Mouse (Mus musculus): ENCODE measurements at regions not wholly inside any gene's neighbourhood (a gene's known extent, or its start where the extent isn't known, plus 50 kb on each side); places are given as distances from the start of the nearest gene placed in this dataset.

GRCm38 (mm10) chr6:15644311-15644710 is 76.2 kb upstream of the Mdfic start:
- Histone ChIP-seq H3K4me3 (replicated peaks in 1 of 3; ENCODE audit: low read depth in 2 of 3, low read length in 2 of 3, poor library complexity in 1 of 3) (no peak overlapping the region), H3K36me3 (replicated peaks in 1 of 2; ENCODE audit: control insufficient read depth in 1 of 2, insufficient read depth in 1 of 2, low read length in 1 of 2) (no peaks in the 10 kb centered on the region), H3K79me2 (replicated peaks; ENCODE audit: control insufficient read depth, extremely low read depth, insufficient read depth, poor library complexity, severe bottlenecking) (no peaks in the 10 kb centered on the region), H3K9ac (ENCODE audit: insufficient read depth, low read depth) (no peak overlapping the region), H3K4me2 (ENCODE audit: insufficient read depth, low read depth, poor library complexity, severe bottlenecking) (no peak overlapping the region), H3K4me1 (ENCODE audit: control insufficient read depth in 1 of 2, insufficient read depth in 2 of 2) (peaks cover 0 to 6% of the 10 kb centered on the region in 2 experiments; a peak in 1 of 4 replicates), H3K27ac (ENCODE audit: insufficient read depth, low read depth) (no peak overlapping the region), H3K27me3 (replicated peaks) (no peaks in the 10 kb centered on the region), H3K9me3 (replicated peaks; ENCODE audit: low read length) (peaks cover 1% of the 10 kb centered on the region)
- in situ Hi-C loops (cut with MboI; ENCODE audit: low pct_ligation_motif_present, low pct_unique_long_range_greater_than_20kb, low sequenced_read_pairs) (no loop called here), dilution Hi-C loops (cut with MboI; ENCODE audit: extremely low pct_ligation_motif_present, extremely low pct_unique_long_range_greater_than_20kb, low sequenced_read_pairs) (no loop called here)
- TF ChIP-seq MXI1 (IDR thresholded peaks at IDR 0.05; ENCODE audit: low read depth, low read length), result no peak
- TF ChIP-seq JUN (IDR thresholded peaks at IDR 0.05; ENCODE audit: insufficient read depth, low read depth, low read length), result peak; percentile 49
- TF ChIP-seq IRF4 (IDR thresholded peaks at IDR 0.05; ENCODE audit: low read depth, low read length), result peak; percentile 84
- TF ChIP-seq CTCF (conservative IDR thresholded peaks at IDR 0.05 in 1 of 2, IDR thresholded peaks at IDR 0.05 in 1 of 2; ENCODE audit: low read depth in 2 of 2, low read length in 2 of 2), result no peak
- TF ChIP-seq NRF1 (IDR thresholded peaks at IDR 0.05; ENCODE audit: low read depth, low read length), result no peak
- TF ChIP-seq ZKSCAN1 (IDR thresholded peaks at IDR 0.05; ENCODE audit: borderline replicate concordance, low read depth, low read length), result no peak
- TF ChIP-seq JUND (conservative IDR thresholded peaks at IDR 0.05; ENCODE audit: low read depth, low read length), result peak; percentile 75
- TF ChIP-seq BHLHE40 (IDR thresholded peaks at IDR 0.05; ENCODE audit: low read depth, low read length), result no peak
- TF ChIP-seq MYC (IDR thresholded peaks at IDR 0.05; ENCODE audit: low read depth, low read length), result no peak
- no peak for TF ChIP-seq ZNF384 (IDR thresholded peaks at IDR 0.05; ENCODE audit: low read depth, low read length)
- TF ChIP-seq RAD21 (IDR thresholded peaks at IDR 0.05; ENCODE audit: low read depth, low read length), result no peak
- TF ChIP-seq POLR2A (IDR thresholded peaks at IDR 0.05; ENCODE audit: low read depth, low read length), result no peak
- TF ChIP-seq TCF12 (IDR thresholded peaks at IDR 0.05; ENCODE audit: low read depth, low read length), result no peak
- no peak for TF ChIP-seq ELF1 (IDR thresholded peaks at IDR 0.05; ENCODE audit: low read depth, low read length)
- TF ChIP-seq MAFK (IDR thresholded peaks at IDR 0.05; ENCODE audit: insufficient replicate concordance, low read length), result peak; percentile 68
- TF ChIP-seq HCFC1 (IDR thresholded peaks at IDR 0.05; ENCODE audit: low read depth, low read length), result no peak
- TF ChIP-seq NELFE (IDR thresholded peaks at IDR 0.05; ENCODE audit: low read depth, low read length), result no peak
- TF ChIP-seq MEF2A (IDR thresholded peaks at IDR 0.05; ENCODE audit: borderline replicate concordance, low read depth, low read length), result peak; percentile 28; the same call in 1 of the 2 replicates
- no peak for TF ChIP-seq USF1 (IDR thresholded peaks at IDR 0.05; ENCODE audit: low read depth, low read length)
- TF ChIP-seq KAT2A (IDR thresholded peaks at IDR 0.05; ENCODE audit: insufficient replicate concordance, low read length), result no peak
- no peak for TF ChIP-seq RCOR1 (conservative IDR thresholded peaks at IDR 0.05; ENCODE audit: low read depth, low read length)
- TF ChIP-seq EP300 (IDR thresholded peaks at IDR 0.05; ENCODE audit: low read length), result peak; percentile 74; the same call in 1 of the 2 replicates
- DNase-seq (ENCODE audit: extremely low read depth), result no peak

- no peaks in the 10 kb centered on the region for H3K79me2 ChIP-seq (replicated peaks; ENCODE audit: control insufficient read depth, extremely low read depth, insufficient read depth, poor library complexity, severe bottlenecking)
- no peaks in the 10 kb centered on the region for H3K36me3 ChIP-seq (replicated peaks in 1 of 2; ENCODE audit: control insufficient read depth in 1 of 2, insufficient read depth in 1 of 2, low read length in 1 of 2)
- H3K27ac ChIP-seq (ENCODE audit: insufficient read depth, low read depth), result no peak overlapping the region
- no peak overlapping the region for H3K4me3 ChIP-seq (replicated peaks in 1 of 3; ENCODE audit: low read depth in 2 of 3, low read length in 2 of 3, poor library complexity in 1 of 3)
- no peak overlapping the region for H3K4me2 ChIP-seq (ENCODE audit: insufficient read depth, low read depth, poor library complexity, severe bottlenecking)
- H3K9me3 ChIP-seq (replicated peaks; ENCODE audit: low read length), result peaks cover 3% of the 10 kb centered on the region
- no peak for DNase-seq (ENCODE audit: extremely low read depth)
- dilution Hi-C loops (cut with MboI; ENCODE audit: extremely low pct_ligation_motif_present, extremely low pct_unique_long_range_greater_than_20kb, low sequenced_read_pairs) (no loop called here), in situ Hi-C loops (cut with MboI; ENCODE audit: low pct_ligation_motif_present, low pct_unique_long_range_greater_than_20kb, low sequenced_read_pairs) (no loop called here)
- H3K9ac ChIP-seq (ENCODE audit: insufficient read depth, low read depth), result no peak overlapping the region
- H3K27me3 ChIP-seq (replicated peaks), result no peaks in the 10 kb centered on the region
- H3K4me1 ChIP-seq (ENCODE audit: control insufficient read depth in 1 of 2, insufficient read depth in 2 of 2), result peaks cover 0 to 6% of the 10 kb centered on the region in 2 experiments; a peak in 1 of 4 replicates
- no peak for TF ChIP-seq ETS1 (conservative IDR thresholded peaks at IDR 0.05; ENCODE audit: low read depth, low read length)
- TF ChIP-seq ELF1 (IDR thresholded peaks at IDR 0.05; ENCODE audit: low read depth, low read length), result no peak
- no peak for TF ChIP-seq JUND (conservative IDR thresholded peaks at IDR 0.05; ENCODE audit: low read depth, low read length)
- no peak for TF ChIP-seq POLR2AphosphoS2 (IDR thresholded peaks at IDR 0.05; ENCODE audit: low read depth, low read length)
- no peak for TF ChIP-seq EP300 (IDR thresholded peaks at IDR 0.05; ENCODE audit: low read length)
- no peak for TF ChIP-seq BHLHE40 (IDR thresholded peaks at IDR 0.05; ENCODE audit: low read depth, low read length)
- no peak for TF ChIP-seq CHD1 (IDR thresholded peaks at IDR 0.05; ENCODE audit: low read depth, low read length)
- no peak for TF ChIP-seq MEF2A (IDR thresholded peaks at IDR 0.05; ENCODE audit: borderline replicate concordance, low read depth, low read length)
- no peak for TF ChIP-seq TCF12 (IDR thresholded peaks at IDR 0.05; ENCODE audit: low read depth, low read length)
- TF ChIP-seq CHD2 (IDR thresholded peaks at IDR 0.05; ENCODE audit: low read length), result no peak
- TF ChIP-seq E2F4 (IDR thresholded peaks at IDR 0.05; ENCODE audit: insufficient replicate concordance, low read depth, low read length), result no peak
- TF ChIP-seq ZNF384 (IDR thresholded peaks at IDR 0.05; ENCODE audit: low read depth, low read length), result no peak
- no peak for TF ChIP-seq IRF4 (IDR thresholded peaks at IDR 0.05; ENCODE audit: low read depth, low read length)
- no peak for TF ChIP-seq KAT2A (IDR thresholded peaks at IDR 0.05; ENCODE audit: insufficient replicate concordance, low read length)
- no peak for TF ChIP-seq USF2 (conservative IDR thresholded peaks at IDR 0.05; ENCODE audit: low read depth, low read length)
- no peak for TF ChIP-seq SIN3A (IDR thresholded peaks at IDR 0.05; ENCODE audit: low read length)
- no peak for TF ChIP-seq ZC3H11A (IDR thresholded peaks at IDR 0.05; ENCODE audit: low read depth, low read length)
- no peak for TF ChIP-seq SMC3 (IDR thresholded peaks at IDR 0.05; ENCODE audit: low read depth, low read length)
- no peak for TF ChIP-seq UBTF (IDR thresholded peaks at IDR 0.05; ENCODE audit: low read depth, low read length)
These were observed 73.0 kb upstream of the Mdfic start for GRCm38 (mm10) chr6:15647499-15647898.

Measured in CH12.LX (cell line).